Mouse (Mus musculus): ENCODE results near the gene Dus2. TPM values are rescaled to one million over a fixed set of nuclear protein-coding genes. Genes with fewer than 3 reads are reported as not detected.

Dus2 gene
- total and polyA plus RNA-seq, 3 experiments = 7.8 to 9.4 (median 9.1) TPM

DNA sequence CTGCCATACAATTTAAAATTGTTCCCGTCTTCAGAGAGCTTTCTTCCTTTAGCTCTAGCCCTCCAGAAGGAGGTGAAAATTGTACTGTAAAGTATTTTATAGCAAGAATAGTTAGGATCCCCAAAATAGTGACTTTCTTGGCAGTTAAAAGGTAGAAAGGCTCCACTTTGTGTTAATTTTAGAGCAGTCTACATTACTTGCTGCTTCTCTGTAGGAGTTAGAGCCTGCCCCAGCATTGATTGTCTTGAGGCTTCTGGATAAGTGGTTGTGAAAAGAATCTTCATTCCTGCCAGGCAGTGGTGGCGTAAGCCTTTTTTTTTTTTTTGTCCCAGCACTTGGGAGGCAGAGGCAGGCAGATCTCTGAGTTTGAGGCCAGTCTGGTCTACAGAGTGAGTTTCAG lies 75.6 kb downstream of the Dus2 start:
- DNase-seq = no peak
- Histone ChIP-seq H3K27me3 (ENCODE audit: control insufficient read depth, insufficient read depth, low read length) (no peaks in the 10 kb centered on the region), H3K79me2 (replicated peaks; ENCODE audit: control insufficient read depth, insufficient read depth, low read length) (peaks cover 8% of the 10 kb centered on the region; the same call in 1 of the 2 replicates), H3K36me3 (ENCODE audit: control insufficient read depth, insufficient read depth, low read length) (peaks cover 11% of the 10 kb centered on the region), H3K27ac (no peak overlapping the region), H3K4me3 (no peak overlapping the region), H3K4me1 (ENCODE audit: control insufficient read depth, insufficient read depth, low read length) (peaks cover 7% of the 10 kb centered on the region), H3K9ac (ENCODE audit: low read depth, low read length) (no peak overlapping the region)
- WGBS = 94% methylated on average over 2 of the region's 2 CpGs
- intact Hi-C loops (cut with DNase I) = no loop called here
- TF ChIP-seq CTCF (IDR thresholded peaks at IDR 0.05) (no peak), POLR2A (IDR thresholded peaks at IDR 0.05; ENCODE audit: insufficient read depth, low read depth, low read length) (no peak)

DNA sequence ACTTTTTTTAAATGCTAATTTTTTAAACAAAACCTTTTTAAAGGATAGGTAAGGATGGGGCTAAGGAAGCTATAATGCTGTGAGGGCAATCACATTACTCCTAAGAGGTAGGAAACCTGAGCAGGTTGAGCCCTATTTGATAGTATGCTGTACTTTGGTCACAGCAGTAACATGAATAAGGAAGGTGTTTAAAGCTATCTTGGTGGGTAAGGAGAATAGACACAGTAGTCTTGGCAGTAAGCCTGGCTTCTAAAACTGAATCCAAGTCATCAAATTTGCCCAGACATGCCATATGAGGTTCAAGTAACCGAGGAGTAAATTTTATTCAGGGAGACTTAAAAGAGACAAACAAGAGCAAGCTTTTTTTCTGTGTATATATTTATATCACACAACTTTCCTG lies 78.4 kb downstream of the Dus2 start:
- Histone ChIP-seq H3K4me1 (ENCODE audit: control insufficient read depth, insufficient read depth, low read length) (peaks cover 4% of the 10 kb centered on the region), H3K36me3 (ENCODE audit: control insufficient read depth, insufficient read depth, low read length) (peaks cover 10% of the 10 kb centered on the region; the same call in 1 of the 2 replicates), H3K9ac (ENCODE audit: low read depth, low read length) (no peak overlapping the region), H3K4me3 (no peak overlapping the region), H3K27me3 (ENCODE audit: control insufficient read depth, insufficient read depth, low read length) (no peaks in the 10 kb centered on the region), H3K79me2 (replicated peaks; ENCODE audit: control insufficient read depth, insufficient read depth, low read length) (peaks cover 6% of the 10 kb centered on the region; the same call in 1 of the 2 replicates), H3K27ac (no peak overlapping the region)
- intact Hi-C loops (cut with DNase I) = no loop called here
- no peak for TF ChIP-seq CTCF (IDR thresholded peaks at IDR 0.05)
- no peak for TF ChIP-seq POLR2A (IDR thresholded peaks at IDR 0.05; ENCODE audit: insufficient read depth, low read depth, low read length)
- no peak for TF ChIP-seq EP300 (IDR thresholded peaks at IDR 0.05; ENCODE audit: insufficient read depth, low read depth, low read length)
- DNase-seq = no peak
- 20% methylated on average over 1 of the region's 1 CpGs for WGBS

DNA sequence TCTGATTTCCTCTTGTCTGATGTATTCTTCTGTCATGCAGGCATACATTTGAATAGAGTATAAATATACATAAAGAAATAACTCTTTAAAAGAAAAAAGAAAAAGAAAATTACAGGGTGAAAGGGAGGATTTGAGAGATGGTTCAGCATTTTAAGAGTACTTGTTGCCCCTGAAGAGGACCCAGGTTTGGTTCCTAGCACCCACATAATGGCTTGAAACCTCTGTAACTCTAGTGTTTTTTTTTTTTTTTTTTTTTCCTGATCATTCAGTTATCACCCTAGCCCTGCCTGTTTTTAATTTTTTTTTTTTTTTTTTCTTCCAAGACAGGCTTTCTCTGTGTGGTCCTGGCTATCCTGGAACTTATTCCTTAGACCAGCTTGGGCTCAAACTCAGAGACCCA lies 81.0 kb downstream of the Dus2 start:
- intact Hi-C loops (cut with DNase I) = no loop called here
- Histone ChIP-seq H3K4me3 (no peak overlapping the region), H3K79me2 (replicated peaks; ENCODE audit: control insufficient read depth, insufficient read depth, low read length) (peaks cover 5% of the 10 kb centered on the region; the same call in 1 of the 2 replicates), H3K27me3 (ENCODE audit: control insufficient read depth, insufficient read depth, low read length) (no peaks in the 10 kb centered on the region), H3K4me1 (ENCODE audit: control insufficient read depth, insufficient read depth, low read length) (peaks cover 7% of the 10 kb centered on the region), H3K9ac (ENCODE audit: low read depth, low read length) (no peak overlapping the region), H3K36me3 (ENCODE audit: control insufficient read depth, insufficient read depth, low read length) (peaks cover 11% of the 10 kb centered on the region; the same call in 1 of the 2 replicates), H3K27ac (no peak overlapping the region)
- no peak for TF ChIP-seq CTCF (IDR thresholded peaks at IDR 0.05)
- TF ChIP-seq EP300 (IDR thresholded peaks at IDR 0.05; ENCODE audit: insufficient read depth, low read depth, low read length) = no peak
- TF ChIP-seq POLR2A (IDR thresholded peaks at IDR 0.05; ENCODE audit: insufficient read depth, low read depth, low read length) = no peak
- DNase-seq = no peak

DNA sequence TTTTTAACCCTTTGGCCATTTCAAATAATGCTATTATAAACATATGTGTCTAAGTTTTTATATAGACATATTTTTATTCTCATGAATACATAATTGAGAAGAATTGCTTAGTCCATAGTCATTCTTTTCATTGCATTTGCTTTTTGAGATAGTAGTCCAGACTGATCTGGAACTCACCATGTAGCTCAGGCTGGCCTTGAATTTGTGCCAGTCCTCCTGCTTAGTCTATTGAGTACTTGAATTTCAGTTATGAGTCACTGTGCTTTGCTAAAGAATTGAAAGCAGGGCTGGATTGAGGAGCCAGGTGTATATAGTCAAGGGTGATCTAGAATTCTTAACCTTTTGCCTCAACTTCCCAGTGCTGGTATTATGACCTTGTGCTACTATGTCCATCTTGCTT lies 83.1 kb downstream of the Dus2 start:
- no peak overlapping the region for H3K27ac ChIP-seq
- H3K79me2 ChIP-seq (replicated peaks; ENCODE audit: control insufficient read depth, insufficient read depth, low read length) = peaks cover 7% of the 10 kb centered on the region

DNA sequence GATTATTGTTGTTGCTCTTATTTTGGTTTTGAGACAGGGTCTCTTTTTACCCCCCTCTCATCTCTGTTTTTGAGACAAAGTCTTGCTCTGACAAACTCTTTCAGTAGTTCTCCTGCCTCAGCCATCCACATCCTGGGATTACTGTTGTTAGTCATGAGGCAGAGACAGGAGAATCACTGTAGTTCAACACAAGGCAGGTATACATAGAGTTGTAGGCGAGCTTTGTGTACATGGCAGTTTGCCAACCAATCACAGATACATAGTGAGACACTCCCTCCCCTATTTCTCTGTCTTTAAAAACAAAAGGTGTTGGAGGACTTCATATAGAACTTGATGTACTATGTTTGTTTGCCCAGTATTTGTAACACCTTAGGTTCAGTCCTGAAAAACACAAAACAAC lies 83.5 kb downstream of the Dus2 start:
- Histone ChIP-seq H3K27ac (no peak overlapping the region), H3K4me3 (no peak overlapping the region), H3K36me3 (ENCODE audit: control insufficient read depth, insufficient read depth, low read length) (peaks cover 8% of the 10 kb centered on the region; the same call in 1 of the 2 replicates), H3K4me1 (ENCODE audit: control insufficient read depth, insufficient read depth, low read length) (peaks cover 7% of the 10 kb centered on the region), H3K27me3 (ENCODE audit: control insufficient read depth, insufficient read depth, low read length) (no peaks in the 10 kb centered on the region), H3K79me2 (replicated peaks; ENCODE audit: control insufficient read depth, insufficient read depth, low read length) (peaks cover 5% of the 10 kb centered on the region), H3K9ac (ENCODE audit: low read depth, low read length) (no peak overlapping the region)
- TF ChIP-seq EP300 (IDR thresholded peaks at IDR 0.05; ENCODE audit: insufficient read depth, low read depth, low read length) (no peak), CTCF (IDR thresholded peaks at IDR 0.05) (no peak), POLR2A (IDR thresholded peaks at IDR 0.05; ENCODE audit: insufficient read depth, low read depth, low read length) (no peak)
- no peak for DNase-seq
- WGBS = 69% methylated on average over 1 of the region's 1 CpGs
- intact Hi-C loops (cut with DNase I) = loop anchor here (2.0 to 5.0 kb wide), 3 partner anchors 14 to 84 kb away; partner anchors contain the start of gene Dus2

More for the DNA sequence above, 83.1 kb downstream of the Dus2 start:
- intact Hi-C loops (cut with DNase I) = loop anchor here (2.0 kb wide), 2 partner anchors 13 to 83 kb away; partner anchors contain the start of gene Dus2
- Histone ChIP-seq H3K27me3 (ENCODE audit: control insufficient read depth, insufficient read depth, low read length) (no peaks in the 10 kb centered on the region), H3K36me3 (ENCODE audit: control insufficient read depth, insufficient read depth, low read length) (peaks cover 11% of the 10 kb centered on the region; the same call in 1 of the 2 replicates), H3K4me3 (no peak overlapping the region), H3K9ac (ENCODE audit: low read depth, low read length) (no peak overlapping the region), H3K4me1 (ENCODE audit: control insufficient read depth, insufficient read depth, low read length) (peaks cover 7% of the 10 kb centered on the region)
- no peak for DNase-seq
- TF ChIP-seq CTCF (IDR thresholded peaks at IDR 0.05) (no peak), POLR2A (IDR thresholded peaks at IDR 0.05; ENCODE audit: insufficient read depth, low read depth, low read length) (no peak), EP300 (IDR thresholded peaks at IDR 0.05; ENCODE audit: insufficient read depth, low read depth, low read length) (no peak)

DNA sequence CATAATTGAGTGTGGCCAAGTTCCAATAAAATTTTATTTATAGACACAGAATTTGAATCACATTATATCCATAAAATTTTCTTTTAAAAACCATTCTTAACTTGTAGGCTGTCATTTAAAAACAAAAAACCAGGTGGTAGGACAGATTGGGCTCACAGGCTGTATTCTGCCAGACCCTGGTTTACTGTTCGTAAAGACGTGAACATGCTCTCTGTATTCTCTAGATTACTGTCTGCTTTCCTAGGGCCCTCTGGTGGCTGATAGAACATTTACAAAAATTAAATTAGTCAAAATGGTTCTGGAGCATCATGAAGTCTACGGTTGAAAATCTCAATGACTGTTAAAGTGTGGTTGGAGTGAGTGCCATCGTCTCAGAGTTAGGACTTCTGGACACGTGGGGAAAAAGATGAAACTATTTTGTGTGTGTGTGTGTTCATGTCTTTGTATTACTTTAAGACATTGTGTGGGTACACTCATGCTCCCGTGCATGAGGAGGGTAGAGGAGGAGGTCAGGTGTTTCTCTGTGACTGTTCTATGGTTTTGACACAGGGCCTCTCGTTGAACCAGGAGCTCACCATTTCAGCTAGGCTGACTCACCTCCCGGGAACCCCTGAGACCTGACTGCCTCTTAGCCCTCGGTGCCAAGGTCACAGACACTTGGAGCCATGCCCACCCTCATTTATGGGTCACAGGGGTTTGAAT lies 84.2 kb downstream of the Dus2 start:
- H3K79me2 ChIP-seq (replicated peaks; ENCODE audit: control insufficient read depth, insufficient read depth, low read length) = peaks cover 5% of the 10 kb centered on the region
- DNase-seq = no peak
- intact Hi-C loops (cut with DNase I) = loop anchor here (2.0 to 5.0 kb wide), 3 partner anchors 15 to 85 kb away; partner anchors contain the start of gene Dus2
- peaks cover 7% of the 10 kb centered on the region; the same call in 1 of the 2 replicates for H3K36me3 ChIP-seq (ENCODE audit: control insufficient read depth, insufficient read depth, low read length)
- no peak overlapping the region for H3K9ac ChIP-seq (ENCODE audit: low read depth, low read length)
- no peaks in the 10 kb centered on the region for H3K27me3 ChIP-seq (ENCODE audit: control insufficient read depth, insufficient read depth, low read length)
- H3K27ac ChIP-seq = no peak overlapping the region
- TF ChIP-seq CTCF (IDR thresholded peaks at IDR 0.05) (peak; percentile 70), POLR2A (IDR thresholded peaks at IDR 0.05; ENCODE audit: insufficient read depth, low read depth, low read length) (no peak)
- H3K4me1 ChIP-seq (ENCODE audit: control insufficient read depth, insufficient read depth, low read length) = peaks cover 7% of the 10 kb centered on the region
- WGBS = 39% methylated on average over 9 of the region's 9 CpGs
- no peak overlapping the region for H3K4me3 ChIP-seq
